Mouse (Mus musculus) cerebellum, adult (tissue): ENCODE data around the gene Evi5.

Experiments
- ATAC-seq: cut with Nextera tagmentation; 2 replicates; pipeline ENCODE4 v1.9.2; 2017; ENCODE audit warnings: mild to moderate bottlenecking, moderate library complexity, mixed read lengths; ENCODE audit not compliant: insufficient number of reproducible peaks, low FRiP score, low TSS enrichment

Gene Evi5

GRCm38 (mm10) chr5:107720511-107720910 is 154.4 kb downstream of the Evi5 start:
- ATAC-seq, result no peak

- ATAC-seq, result no peak
Observed at GRCm38 (mm10) chr5:107719786-107720185, 155.1 kb downstream of the Evi5 start.

GRCm38 (mm10) chr5:107719209-107719608 is 155.7 kb downstream of the Evi5 start:
- ATAC-seq, result no peak

GRCm38 (mm10) chr5:107717871-107718361 is 157.0 kb downstream of the Evi5 start:
- no peak for ATAC-seq

- ATAC-seq, result no peak
Observed at GRCm38 (mm10) chr5:107711689-107712088, 163.2 kb downstream of the Evi5 start.

- no peak for ATAC-seq
Observed at GRCm38 (mm10) chr5:107708124-107708797, 166.6 kb downstream of the Evi5 start.

GRCm38 (mm10) chr5:107706262-107706661 is 168.6 kb downstream of the Evi5 start:
- no peak for ATAC-seq

GRCm38 (mm10) chr5:107705756-107706155 is 169.2 kb downstream of the Evi5 start:
- no peak for ATAC-seq

GRCm38 (mm10) chr5:107703207-107703763 is 171.6 kb downstream of the Evi5 start:
- ATAC-seq, result no peak

- ATAC-seq, result no peak
Observed at GRCm38 (mm10) chr5:107701658-107702057, 173.2 kb downstream of the Evi5 start.

GRCm38 (mm10) chr5:107700873-107701272 is 174.0 kb downstream of the Evi5 start:
- ATAC-seq, result no peak

GRCm38 (mm10) chr5:107698888-107699287 is 176.0 kb downstream of the Evi5 start:
- ATAC-seq, result no peak

GRCm38 (mm10) chr5:107695019-107695418 is 179.9 kb downstream of the Evi5 start:
- ATAC-seq, result no peak
